Mouse (Mus musculus): Measurements from ENCODE around the gene Zmynd8. TPM values are rescaled to one million over a fixed set of nuclear protein-coding genes. Genes with fewer than 3 reads are reported as not detected.
A peak's percentile ranks its signal among the peaks of the same experiment; 100 is the strongest.

Zmynd8 gene
- polyA plus RNA-seq, 1 experiment from 2014 or later = 40.7 TPM

DNA sequence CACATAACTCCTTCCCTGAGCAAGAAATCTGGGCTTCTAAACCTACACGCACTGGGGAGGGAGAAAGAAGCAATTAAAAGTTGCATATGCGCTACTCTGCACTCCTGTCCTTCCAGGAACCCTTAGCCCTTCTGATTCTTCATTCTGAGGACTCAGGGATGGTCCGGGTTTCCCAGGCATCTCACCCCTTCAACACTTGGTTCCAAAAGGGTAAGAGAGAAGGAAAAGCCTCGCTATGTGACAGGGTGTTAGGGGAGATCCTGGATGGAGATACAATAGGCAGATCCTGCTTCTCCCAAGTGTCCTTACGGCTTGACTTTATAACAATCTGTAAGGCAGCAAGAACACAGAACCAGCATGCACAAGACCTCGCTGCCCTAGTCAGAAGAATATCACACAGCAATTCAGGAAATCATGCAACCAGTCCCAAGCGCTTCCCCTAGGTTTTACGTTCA, 19.9 kb downstream of the Zmynd8 start:
- Histone ChIP-seq H3K4me1 (replicated peaks) (peaks cover 99% of the 10 kb centered on the region), H3K36me3 (peaks cover 6% of the 10 kb centered on the region; the same call in 1 of the 2 replicates), H3K9ac (peak overlapping the region; percentile 57; the same call in 1 of the 2 replicates), H3K27me3 (no peaks in the 10 kb centered on the region), H3K27ac (peak overlapping the region; percentile 100), H3K4me2 (peak overlapping the region; percentile 68), H3K4me3 (peak overlapping the region; percentile 22), H3K9me3 (replicated peaks) (no peaks in the 10 kb centered on the region)
- ATAC-seq (replicated peaks; ENCODE audit: insufficient number of reproducible peaks, insufficient read depth, low FRiP score, low read depth) = no peak
- 35% methylated on average over 8 of the region's 8 CpGs for WGBS

DNA sequence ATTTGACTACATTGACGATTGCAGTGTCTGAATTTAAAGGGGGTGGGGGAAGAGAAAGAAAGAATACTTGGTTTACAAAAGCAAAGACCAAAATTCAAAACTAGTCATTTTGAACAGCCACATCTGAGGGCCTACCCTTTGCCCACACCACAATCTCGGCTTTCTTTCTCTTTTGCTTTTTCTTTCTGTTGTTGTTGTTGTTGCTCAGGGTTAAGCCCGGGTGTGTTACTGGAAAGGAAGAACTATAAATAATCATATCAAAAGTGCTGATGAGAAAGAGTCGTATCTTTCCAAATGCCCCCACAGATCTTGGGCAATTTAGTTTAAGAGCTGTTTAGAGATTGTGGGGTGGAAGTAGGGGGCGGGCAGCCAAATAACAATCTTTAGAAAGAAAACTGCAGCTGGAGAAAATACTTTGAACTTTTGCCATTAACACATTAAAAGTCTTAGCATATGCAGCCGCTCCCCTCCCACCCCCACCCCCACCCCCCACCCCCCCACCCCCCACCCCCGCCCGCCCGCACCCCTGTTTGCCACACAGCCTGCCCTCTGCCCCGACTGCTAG, 20.7 kb downstream of the Zmynd8 start:
- WGBS = 27% methylated on average over 10 of the region's 10 CpGs
- Histone ChIP-seq H3K27me3 (no peaks in the 10 kb centered on the region), H3K36me3 (peaks cover 7% of the 10 kb centered on the region; the same call in 1 of the 2 replicates), H3K9me3 (replicated peaks) (no peaks in the 10 kb centered on the region), H3K4me2 (peak overlapping the region; percentile 16; the same call in 1 of the 2 replicates), H3K4me3 (no peak overlapping the region), H3K9ac (no peak overlapping the region), H3K27ac (peak overlapping the region; percentile 54), H3K4me1 (replicated peaks) (peaks cover 99% of the 10 kb centered on the region)
- no peak for ATAC-seq (replicated peaks; ENCODE audit: insufficient number of reproducible peaks, insufficient read depth, low FRiP score, low read depth)

DNA sequence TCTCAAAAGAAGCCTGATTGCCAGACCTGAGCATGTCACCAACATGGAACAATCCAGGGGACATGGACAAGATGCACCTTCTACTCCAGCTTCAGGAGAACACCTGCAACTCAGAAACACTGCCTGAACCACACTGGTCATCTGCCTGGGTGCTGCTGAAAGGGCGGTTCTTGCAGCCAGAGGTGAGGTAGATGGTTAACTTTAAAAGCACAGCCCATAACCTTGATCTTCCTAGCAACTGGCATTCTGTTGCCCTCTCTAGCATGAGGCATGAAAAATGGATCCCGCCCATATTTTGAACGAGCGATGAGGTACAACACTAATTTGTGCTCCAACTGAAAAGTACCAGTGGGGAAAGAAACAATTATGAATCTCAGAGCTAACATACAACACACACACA, 21.6 kb downstream of the Zmynd8 start:
- H3K27ac ChIP-seq = 0 out of 2 replicates have a peak overlapping the region, but pooled peaks have one; percentile 54
- H3K4me1 ChIP-seq (replicated peaks) = peaks cover 95% of the 10 kb centered on the region
- no peak overlapping the region for H3K4me2 ChIP-seq
- no peaks in the 10 kb centered on the region for H3K9me3 ChIP-seq (replicated peaks)
- peaks cover 7% of the 10 kb centered on the region; the same call in 1 of the 2 replicates for H3K36me3 ChIP-seq
- 83% methylated on average over 4 of the region's 4 CpGs for WGBS
- H3K9ac ChIP-seq = no peak overlapping the region
- no peaks in the 10 kb centered on the region for H3K27me3 ChIP-seq
- no peak overlapping the region for H3K4me3 ChIP-seq
- no peak for ATAC-seq (replicated peaks; ENCODE audit: insufficient number of reproducible peaks, insufficient read depth, low FRiP score, low read depth)

DNA sequence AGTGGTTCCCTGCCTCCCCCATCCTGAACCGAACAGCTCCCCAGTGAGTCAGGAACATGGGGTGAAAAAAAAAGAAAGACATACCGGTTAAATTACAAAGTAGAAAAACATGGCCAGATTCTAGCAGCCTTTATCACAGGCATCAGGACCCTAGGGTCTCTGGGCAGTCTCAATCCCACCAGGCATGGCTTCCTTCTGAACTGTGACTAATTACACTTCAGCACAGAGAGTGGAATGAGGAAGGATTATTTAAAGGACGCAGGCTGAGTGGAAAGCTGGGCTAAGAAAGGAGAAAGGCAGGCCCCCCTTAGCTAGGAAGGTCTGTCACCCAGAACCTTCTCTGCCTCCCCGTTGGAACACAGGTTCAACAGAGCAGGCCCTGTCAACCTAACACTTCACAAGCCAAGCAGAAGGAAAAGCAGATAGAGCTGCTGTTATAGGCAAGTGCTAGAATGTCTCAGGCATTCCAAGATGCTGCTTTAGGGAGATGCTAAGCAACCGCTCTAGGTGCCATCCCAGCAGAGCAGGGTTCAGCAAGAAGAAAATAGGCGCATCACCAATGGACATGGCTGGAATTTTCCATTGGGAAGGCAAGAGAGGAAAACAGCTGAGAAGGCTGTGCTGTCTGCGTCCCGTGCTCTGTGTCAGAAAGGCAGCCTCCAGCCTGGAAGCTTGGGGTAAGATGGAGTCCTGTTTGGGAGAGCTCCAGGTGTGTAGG, 22.5 kb downstream of the Zmynd8 start:
- Histone ChIP-seq H3K4me1 (replicated peaks) (peaks cover 87% of the 10 kb centered on the region), H3K9ac (peak overlapping the region; percentile 29; the same call in 1 of the 2 replicates), H3K4me2 (no peak overlapping the region), H3K27me3 (no peaks in the 10 kb centered on the region), H3K36me3 (peaks cover 7% of the 10 kb centered on the region; the same call in 1 of the 2 replicates), H3K27ac (peak overlapping the region; percentile 87), H3K9me3 (replicated peaks) (no peaks in the 10 kb centered on the region), H3K4me3 (no peak overlapping the region)
- no peak for ATAC-seq (replicated peaks; ENCODE audit: insufficient number of reproducible peaks, insufficient read depth, low FRiP score, low read depth)
- 41% methylated on average over 8 of the region's 8 CpGs for WGBS

DNA sequence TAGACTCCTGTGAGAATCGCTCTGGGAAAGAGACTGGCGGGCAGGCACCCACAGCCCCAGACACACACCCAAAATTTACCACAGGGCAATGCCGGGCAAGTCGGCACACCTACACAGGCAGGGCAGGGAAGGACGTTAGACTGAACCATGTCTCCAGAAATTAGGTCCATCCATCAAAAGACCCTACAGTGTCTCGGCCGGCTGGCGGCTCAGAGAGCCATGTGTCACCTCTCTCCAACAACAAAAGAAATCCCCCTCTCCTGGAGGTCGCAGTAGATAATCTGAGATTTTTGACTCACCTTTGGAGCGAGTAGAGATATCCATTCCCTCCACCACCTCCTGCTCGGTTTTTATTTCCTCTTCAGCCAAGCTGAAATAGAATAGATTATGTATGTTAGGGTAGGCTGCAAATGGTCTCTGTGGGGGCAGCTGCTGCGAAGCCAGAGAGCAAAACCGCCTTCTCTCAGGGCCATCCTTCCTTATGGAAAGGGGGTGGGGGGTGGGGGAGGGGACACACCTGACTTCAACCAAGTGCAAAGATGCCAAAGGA, 23.3 kb downstream of the Zmynd8 start:
- Histone ChIP-seq H3K9me3 (replicated peaks) (no peaks in the 10 kb centered on the region), H3K36me3 (peaks cover 12% of the 10 kb centered on the region), H3K4me3 (no peak overlapping the region), H3K27me3 (no peaks in the 10 kb centered on the region), H3K27ac (peak overlapping the region; percentile 87), H3K4me2 (peak overlapping the region; percentile 39; the same call in 1 of the 2 replicates), H3K4me1 (replicated peaks) (peaks cover 78% of the 10 kb centered on the region), H3K9ac (peak overlapping the region; percentile 38)
- 31% methylated on average over 13 of the region's 13 CpGs for WGBS
- ATAC-seq (replicated peaks; ENCODE audit: insufficient number of reproducible peaks, insufficient read depth, low FRiP score, low read depth) = no peak

DNA sequence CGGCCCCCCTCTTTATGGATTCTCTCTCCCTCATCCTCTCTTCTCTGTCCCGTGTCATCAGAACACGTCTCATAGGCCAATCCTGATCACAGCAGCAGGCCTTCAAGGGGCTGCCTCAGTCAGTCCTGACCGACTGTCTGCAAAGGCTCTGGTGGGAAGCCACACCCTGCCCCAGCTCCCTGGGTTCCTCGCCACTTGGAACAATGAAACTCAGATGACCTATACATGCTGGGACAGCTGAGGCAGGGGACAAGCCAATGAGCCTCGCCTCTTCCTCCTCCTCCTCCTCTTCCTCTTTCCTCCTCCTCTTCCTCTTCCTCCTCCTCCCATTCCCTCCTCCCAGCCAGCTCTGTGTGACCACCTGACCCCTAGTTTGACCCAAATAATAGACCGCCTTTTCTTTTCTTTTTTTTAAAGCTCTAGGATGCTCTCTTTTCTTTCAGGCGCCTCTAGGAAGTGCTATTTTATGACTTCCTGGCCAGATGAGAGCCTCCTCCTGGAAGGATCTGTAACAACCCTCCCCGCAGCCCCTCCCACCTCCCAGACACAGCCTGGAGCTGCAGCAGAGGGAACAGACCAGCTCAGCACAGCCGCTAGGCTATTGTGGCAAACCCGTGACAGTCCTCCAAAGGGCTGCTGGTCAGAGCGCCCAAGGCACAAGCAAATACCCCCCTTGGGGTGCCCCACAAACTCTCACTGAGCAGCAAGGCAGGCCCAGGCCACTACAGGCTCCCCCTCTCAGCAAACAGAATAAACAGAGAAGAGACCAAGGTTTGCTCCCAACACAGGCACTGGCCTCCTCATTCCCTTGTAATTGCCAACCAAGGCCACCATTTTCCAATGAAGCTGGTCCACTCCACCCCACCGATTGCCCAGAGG, 24.1 kb downstream of the Zmynd8 start:
- H3K9ac ChIP-seq = peak overlapping the region; percentile 38
- H3K4me2 ChIP-seq = peak overlapping the region; percentile 39
- 42% methylated on average over 13 of the region's 13 CpGs for WGBS
- peak; percentile 75 for ATAC-seq (replicated peaks; ENCODE audit: insufficient number of reproducible peaks, insufficient read depth, low FRiP score, low read depth)
- no peaks in the 10 kb centered on the region for H3K27me3 ChIP-seq
- H3K27ac ChIP-seq = peak overlapping the region; percentile 87
- peaks cover 12% of the 10 kb centered on the region for H3K36me3 ChIP-seq
- H3K9me3 ChIP-seq (replicated peaks) = no peaks in the 10 kb centered on the region
- H3K4me3 ChIP-seq = no peak overlapping the region
- H3K4me1 ChIP-seq (replicated peaks) = peaks cover 78% of the 10 kb centered on the region

DNA sequence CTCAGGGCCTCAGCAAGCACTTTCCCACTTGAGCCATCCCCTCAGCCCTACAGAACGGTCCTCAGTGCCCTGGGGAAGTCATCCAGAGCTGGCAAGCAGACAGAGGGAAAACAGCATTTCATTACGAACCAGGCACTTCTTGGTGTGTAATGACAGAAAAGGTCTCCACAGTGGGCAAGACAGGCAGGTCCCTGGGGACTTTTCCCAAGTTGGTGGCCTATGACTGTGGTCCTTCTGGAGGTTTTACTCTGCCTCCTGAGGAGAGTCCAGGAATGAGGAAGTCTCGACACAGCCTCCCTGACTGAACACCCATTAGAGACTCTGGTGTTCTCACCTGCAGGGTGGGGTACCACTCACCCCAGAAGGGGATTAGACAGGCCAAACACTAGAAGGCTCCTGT, 25.0 kb downstream of the Zmynd8 start:
- Histone ChIP-seq H3K27ac (peak overlapping the region; percentile 87), H3K27me3 (no peaks in the 10 kb centered on the region), H3K36me3 (peaks cover 12% of the 10 kb centered on the region), H3K9ac (no peak overlapping the region; the same call in 1 of the 2 replicates), H3K9me3 (replicated peaks) (no peaks in the 10 kb centered on the region), H3K4me1 (replicated peaks) (peaks cover 77% of the 10 kb centered on the region), H3K4me3 (no peak overlapping the region), H3K4me2 (no peak overlapping the region)
- 42% methylated on average over 3 of the region's 3 CpGs for WGBS
- ATAC-seq (replicated peaks; ENCODE audit: insufficient number of reproducible peaks, insufficient read depth, low FRiP score, low read depth) = no peak

DNA sequence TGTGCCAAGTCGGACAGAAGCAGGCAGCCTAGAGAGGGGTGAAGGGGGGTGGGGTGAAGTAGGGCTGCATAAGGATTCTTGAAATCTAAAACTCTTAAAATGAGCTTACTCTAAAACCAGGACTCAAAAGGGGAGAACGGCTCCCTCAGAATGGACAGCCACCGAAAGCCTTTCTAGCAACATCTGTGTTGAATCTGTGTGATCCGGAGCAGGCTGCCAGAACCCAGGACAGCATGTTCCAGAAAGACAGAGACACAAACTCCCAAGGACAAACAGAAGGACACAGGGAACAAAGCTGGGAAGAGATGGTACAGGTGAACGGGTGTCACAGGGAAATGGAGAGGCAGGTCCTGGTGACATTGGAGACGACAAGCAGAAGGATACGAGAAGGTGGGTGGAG, 25.6 kb downstream of the Zmynd8 start:
- Histone ChIP-seq H3K9me3 (replicated peaks) (no peaks in the 10 kb centered on the region), H3K27ac (peak overlapping the region; percentile 87), H3K27me3 (no peaks in the 10 kb centered on the region), H3K36me3 (peaks cover 12% of the 10 kb centered on the region), H3K9ac (no peak overlapping the region), H3K4me2 (no peak overlapping the region), H3K4me1 (replicated peaks) (peaks cover 78% of the 10 kb centered on the region), H3K4me3 (no peak overlapping the region)
- whole genome bisulfite sequencing = 60% methylated on average over 7 of the region's 7 CpGs
- ATAC-seq (replicated peaks; ENCODE audit: insufficient number of reproducible peaks, insufficient read depth, low FRiP score, low read depth) = no peak

DNA sequence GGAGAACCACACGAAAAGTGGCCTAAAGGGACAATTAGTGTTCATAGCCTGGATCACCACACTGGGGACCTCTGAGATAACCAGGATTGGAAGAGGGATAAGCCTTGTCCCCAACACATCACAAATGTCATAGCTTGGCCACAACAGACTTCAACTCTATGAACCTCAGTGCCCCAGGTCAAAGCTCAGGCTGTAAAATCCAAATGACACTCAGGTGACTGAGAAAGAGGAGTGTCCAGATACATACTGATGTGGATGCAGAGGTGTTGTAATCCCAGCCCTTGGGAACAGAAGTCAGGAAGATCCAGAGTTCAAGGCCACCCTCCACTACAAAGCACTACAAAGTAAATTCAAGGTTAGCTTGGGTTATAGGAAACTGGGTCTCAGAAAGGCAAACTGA, 29.6 kb downstream of the Zmynd8 start:
- H3K4me2 ChIP-seq = no peak overlapping the region
- H3K9me3 ChIP-seq (replicated peaks) = no peaks in the 10 kb centered on the region
- H3K27me3 ChIP-seq = no peaks in the 10 kb centered on the region
- WGBS = 63% methylated on average over 1 of the region's 1 CpGs
- ATAC-seq (replicated peaks; ENCODE audit: insufficient number of reproducible peaks, insufficient read depth, low FRiP score, low read depth) = no peak
- peaks cover 10% of the 10 kb centered on the region for H3K36me3 ChIP-seq
- H3K9ac ChIP-seq = no peak overlapping the region
- no peak overlapping the region for H3K4me3 ChIP-seq
- peak overlapping the region; percentile 72 for H3K27ac ChIP-seq
- peaks cover 62% of the 10 kb centered on the region for H3K4me1 ChIP-seq (replicated peaks)

DNA sequence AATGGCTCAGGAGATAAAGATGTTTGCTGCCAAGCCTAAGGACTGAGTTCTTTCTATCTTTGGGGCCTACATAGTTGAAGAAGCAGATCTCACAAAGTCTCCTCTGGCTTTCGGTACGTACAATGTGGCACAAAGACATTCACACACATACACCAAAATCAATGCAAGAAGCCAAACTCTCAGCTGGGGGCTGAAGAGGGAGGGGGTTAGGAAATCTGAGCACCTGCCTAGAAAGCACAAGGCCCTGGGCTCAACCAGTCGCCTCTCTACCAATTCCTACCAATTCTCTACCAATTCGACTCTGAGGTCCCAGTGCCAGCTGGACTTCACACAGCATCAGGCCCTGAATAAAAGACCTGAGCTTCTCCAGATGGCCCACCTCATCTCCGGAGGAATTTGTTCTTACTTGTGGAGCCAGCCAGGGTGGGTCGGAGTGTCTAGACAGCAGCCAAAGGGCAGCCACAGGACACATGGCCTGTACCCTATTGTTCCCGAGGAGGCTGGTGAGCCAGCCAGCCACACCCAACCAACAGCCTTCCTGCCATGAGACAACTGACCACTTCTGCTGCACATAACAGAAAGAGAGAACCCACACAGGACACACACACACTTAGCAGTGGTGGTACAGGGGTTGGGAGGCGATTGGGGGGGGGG, 30.2 kb downstream of the Zmynd8 start:
- peak; percentile 48; the same call in 1 of the 2 replicates for ATAC-seq (replicated peaks; ENCODE audit: insufficient number of reproducible peaks, insufficient read depth, low FRiP score, low read depth)
- no peaks in the 10 kb centered on the region for H3K27me3 ChIP-seq
- WGBS = 45% methylated on average over 8 of the region's 8 CpGs
- H3K9me3 ChIP-seq (replicated peaks) = no peaks in the 10 kb centered on the region
- peaks cover 5% of the 10 kb centered on the region for H3K36me3 ChIP-seq
- H3K9ac ChIP-seq = no peak overlapping the region
- H3K4me3 ChIP-seq = no peak overlapping the region
- no peak overlapping the region for H3K4me2 ChIP-seq
- H3K27ac ChIP-seq = peak overlapping the region; percentile 72
- H3K4me1 ChIP-seq (replicated peaks) = peaks cover 60% of the 10 kb centered on the region

All from heart, embryonic 15.5 days (tissue).